Mouse (Mus musculus): Measurements from ENCODE around the gene Grk3.

Gene Grk3

DNA sequence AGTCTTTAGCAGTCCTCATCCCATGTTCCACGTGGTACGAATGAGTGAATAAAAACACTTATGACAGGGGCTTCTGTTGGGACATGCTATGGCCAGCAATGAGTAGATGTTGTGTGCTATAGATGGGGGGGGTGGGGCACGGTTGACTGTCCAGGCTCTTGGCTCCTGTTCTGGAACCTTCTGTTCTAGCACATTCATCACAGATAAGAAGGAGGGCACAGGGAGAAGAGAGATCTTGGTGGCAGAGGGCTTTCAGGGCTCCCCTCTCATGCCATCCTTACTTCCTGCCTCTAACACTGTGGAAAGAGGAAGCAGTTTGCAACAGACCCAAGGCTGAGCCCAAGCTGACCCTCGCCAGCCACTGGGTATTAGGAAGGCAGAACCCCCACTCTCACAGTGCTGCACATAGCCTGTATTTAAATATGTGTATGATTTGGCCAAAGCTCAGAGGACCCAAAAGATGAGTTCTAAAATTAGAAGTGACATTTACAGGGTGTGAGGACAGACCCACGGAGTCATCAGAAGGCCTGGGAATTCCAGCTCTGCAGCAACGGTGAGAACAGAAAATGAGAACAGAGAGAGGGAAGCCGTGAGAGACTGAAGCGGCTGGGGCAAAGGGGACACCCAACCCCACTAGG is 6.3 kb downstream of the Grk3 start:
- no peak for DNase-seq (ENCODE audit: low read depth, low spot score)

DNA sequence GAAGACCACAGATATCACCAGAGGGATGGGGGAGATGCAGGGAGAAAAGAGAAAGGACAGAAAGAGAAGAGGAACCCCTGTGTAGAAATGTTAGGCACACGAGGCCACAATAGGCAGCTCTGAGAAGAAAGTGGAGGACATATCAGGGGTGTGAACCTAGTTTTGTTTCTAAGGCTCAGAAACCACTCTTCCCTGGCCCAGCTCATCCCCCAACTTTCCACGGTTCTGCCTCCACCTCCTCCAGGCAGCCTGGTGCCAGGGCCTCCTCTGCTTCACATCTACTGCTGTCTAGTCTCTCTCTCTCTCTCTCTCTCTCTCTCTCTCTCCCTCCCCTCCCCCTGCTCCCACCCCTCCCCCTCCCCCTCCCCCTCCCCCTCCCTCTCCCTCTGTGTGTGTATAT is 7.1 kb downstream of the Grk3 start:
- no peak for DNase-seq (ENCODE audit: low read depth, low spot score)

DNA sequence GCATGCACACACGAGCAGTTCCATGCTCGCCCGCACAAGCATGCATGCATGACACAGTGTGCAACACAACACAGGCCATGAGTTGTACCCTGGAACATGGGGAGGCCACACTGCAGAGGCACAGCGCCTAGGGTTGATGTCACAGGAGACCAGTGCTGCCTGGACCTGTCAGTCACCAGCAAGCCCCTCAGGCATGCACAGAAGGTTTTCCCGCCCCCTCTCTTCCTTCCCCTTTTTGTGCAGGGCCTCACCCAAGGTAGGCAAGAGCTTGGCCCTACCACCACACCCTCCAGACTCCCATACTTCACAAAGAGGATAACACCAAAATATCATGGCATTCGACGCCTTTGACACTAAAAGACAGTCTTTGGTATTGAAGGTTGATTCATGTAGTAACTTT is 8.6 kb downstream of the Grk3 start:
- DNase-seq (ENCODE audit: low read depth, low spot score): no peak

DNA sequence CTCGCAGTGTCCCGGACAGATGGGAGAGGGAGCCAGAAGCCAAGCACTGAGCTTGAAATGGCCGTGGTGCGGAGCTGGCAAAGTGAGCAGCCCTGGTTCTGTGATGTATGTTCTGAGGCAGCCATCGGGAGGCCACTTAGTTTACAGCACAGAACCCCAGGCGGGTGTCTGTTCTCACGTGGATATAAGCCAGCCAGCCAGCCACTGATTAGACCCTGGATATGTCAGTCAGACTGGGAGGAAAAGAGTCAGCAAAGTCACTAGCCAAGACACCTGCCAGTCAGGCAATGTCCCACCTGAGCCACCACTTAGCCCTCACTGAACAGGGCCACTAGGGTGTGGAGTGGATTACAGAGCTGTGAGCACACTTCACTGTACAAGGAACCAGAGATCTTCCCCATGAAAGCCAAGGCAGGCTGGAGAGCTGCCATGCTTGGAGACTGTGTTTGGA is 9.6 kb downstream of the Grk3 start:
- DNase-seq (ENCODE audit: low read depth, low spot score): no peak

DNA sequence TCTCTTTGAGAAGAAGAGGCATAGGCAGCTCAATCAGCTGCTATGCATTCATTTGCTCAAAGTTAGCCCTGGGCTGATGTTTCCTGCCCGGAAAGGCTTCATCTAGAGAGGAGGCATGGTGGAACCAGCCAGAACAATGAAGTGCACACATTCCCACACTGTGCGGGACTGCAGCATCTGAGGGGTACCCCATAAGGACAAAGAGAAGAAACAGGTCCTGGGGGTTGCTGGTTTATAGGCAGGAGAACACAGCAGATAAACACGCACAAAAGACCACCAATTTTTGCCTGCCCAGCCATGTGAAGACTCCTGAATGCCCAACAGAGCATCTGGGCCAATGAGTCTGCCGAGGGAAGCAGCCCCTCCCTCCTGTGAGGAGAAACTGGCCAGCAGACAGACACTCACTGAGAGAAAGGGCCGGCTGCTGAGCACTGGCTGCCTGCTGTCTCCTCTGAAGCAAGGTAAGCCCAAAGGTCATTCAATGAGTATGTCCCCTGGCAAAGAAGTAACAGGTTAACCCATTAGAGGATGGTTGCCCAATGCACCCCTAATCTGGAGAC is 12.7 kb downstream of the Grk3 start:
- no peak for DNase-seq (ENCODE audit: low read depth, low spot score)

DNA sequence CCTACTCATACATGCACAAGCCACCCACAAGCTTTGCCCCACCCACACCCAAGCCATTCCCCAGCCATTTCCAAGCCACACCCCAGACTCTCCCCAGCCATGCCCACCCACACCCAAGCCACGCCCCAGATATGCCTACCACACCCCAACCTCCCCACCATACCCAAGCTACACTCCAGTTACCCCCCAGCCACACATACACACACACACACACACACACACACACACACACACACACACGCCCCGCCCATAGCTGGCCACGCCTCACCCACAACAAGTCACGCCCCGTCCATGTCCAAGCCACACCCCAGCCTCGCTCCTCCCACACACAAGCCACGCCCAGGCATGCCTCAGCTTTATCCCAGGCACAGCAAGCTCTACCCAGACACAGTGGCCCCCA is 16.4 kb downstream of the Grk3 start:
- no peak for DNase-seq (ENCODE audit: low read depth, low spot score)

DNA sequence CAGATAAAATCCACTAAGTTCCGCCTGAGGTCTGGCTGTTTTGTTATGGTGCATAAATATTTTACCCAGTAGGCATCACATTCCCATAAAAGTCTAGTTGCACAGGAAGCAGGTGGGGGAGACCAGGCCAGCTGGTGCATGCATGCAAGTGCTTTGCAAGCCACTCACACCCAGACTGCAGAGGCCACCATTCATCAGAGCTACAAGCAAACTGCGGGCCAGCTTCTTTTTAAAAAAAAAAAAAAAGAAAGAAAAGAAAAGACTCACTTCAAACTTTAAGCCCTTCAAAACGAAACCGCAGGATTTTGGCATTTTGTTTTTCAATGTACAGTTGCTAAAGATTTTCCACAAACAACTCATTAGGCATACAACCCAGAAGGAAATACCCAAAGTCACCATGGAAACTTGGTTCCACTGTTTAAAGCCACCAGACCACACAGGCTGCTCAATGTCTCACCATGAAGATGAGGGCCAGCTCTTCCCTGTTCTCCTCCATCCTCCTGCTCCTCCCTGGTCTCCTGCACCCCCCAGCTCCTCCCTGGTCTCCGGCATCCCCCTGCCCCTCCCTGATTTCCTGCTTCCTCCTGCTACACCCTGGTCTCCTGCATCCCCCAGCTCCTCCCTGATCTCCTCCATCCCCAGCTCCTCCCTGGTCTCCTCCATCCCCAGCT is 17.9 kb downstream of the Grk3 start:
- DNase-seq (ENCODE audit: low read depth, low spot score): no peak

DNA sequence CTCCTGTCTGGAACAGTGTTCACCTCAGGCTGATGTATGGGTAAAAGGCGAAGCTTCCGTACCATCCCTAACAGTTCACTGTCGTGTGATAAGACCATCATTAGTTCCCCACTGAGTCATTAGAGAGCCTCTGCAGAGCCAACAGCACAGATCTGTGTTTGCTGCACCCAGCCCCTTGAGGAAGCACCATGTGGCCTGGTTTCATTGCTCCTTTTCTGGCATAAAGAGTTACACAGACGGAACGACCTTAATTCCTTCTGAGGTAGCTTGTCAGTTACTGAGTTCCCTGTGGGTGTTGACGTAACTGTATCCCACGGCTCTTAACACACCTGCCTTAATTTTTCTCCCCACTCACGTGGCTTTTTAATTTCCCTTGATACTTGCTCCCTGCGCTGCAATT is 24.3 kb downstream of the Grk3 start:
- DNase-seq (ENCODE audit: low read depth, low spot score): no peak

DNA sequence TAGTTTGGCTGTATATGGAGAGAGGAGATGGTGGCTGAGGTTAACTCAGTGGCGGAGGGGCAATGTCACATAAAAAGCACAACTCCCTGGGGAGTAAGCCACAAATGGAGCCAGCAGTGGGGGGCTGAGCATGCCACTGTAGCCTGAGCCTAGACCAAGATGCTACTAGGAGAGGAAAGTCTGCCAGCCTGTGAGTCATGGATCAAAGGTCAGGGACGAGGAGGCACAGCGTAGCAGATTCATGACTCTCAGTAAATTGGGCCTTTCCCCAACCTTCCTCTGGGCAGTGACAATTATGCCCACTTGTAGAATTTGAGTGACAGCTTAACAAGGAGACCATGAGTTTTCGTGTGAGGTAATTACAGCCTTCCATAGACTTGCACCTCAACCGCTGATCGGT is 33.7 kb downstream of the Grk3 start:
- no peak for DNase-seq (ENCODE audit: low read depth, low spot score)

DNA sequence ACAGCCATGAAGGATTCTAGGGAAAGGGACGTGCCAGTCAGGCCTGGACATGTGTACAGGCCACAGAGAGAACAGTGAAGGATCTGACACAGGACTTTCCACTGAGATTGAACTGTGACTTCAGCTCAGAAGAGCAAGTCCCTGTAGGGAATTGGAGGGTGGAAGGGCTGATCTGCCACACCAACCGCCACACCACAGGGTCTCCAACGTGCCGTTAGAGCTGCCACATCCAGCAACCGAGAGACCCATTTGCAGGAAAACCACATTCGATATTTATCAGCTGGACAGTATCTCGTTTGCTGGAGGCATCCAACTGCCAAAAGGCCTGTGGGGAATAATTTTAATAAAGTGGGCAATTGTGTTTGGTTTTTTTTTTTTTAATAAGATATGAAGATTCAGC is 35.9 kb downstream of the Grk3 start:
- DNase-seq (ENCODE audit: low read depth, low spot score): no peak

DNA sequence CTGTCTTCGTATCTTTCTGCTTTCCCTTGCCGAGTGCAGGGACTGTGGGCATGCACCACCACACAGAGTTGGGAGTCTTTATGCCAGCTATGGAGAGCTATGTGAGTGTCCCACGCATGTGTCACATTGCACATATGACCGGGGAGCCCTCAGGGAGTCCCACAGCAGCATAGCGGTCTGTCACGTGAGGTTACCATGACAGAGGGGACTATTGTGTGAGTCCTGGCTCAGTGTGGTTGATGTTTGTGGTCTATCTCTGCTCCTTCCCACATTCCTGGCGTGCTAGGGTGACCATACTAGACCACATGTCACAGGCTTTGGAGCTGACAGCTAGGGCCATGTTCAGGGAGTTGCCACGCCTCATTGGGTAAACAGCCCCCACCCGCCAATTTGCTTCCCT is 36.4 kb downstream of the Grk3 start:
- DNase-seq (ENCODE audit: low read depth, low spot score): no peak

DNA sequence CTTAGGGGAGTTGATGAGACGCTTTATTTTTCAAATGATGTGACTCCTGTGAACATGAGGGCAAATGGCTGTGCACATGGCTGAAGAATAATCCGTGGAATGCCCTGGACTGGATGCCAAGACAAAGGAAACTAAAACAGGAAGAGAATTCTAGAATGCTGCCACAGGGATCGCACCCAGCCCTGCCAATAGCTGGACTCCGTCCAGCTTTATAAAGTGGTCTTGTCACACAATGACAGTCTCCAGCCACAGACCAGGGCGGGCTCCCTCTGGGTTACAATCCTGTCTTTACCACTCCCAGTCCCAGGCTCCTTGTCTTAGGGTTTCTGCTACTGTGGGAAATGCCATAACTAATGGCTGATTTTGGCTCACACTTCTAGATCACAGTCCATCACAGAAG is 38.5 kb downstream of the Grk3 start:
- DNase-seq (ENCODE audit: low read depth, low spot score): no peak

DNA sequence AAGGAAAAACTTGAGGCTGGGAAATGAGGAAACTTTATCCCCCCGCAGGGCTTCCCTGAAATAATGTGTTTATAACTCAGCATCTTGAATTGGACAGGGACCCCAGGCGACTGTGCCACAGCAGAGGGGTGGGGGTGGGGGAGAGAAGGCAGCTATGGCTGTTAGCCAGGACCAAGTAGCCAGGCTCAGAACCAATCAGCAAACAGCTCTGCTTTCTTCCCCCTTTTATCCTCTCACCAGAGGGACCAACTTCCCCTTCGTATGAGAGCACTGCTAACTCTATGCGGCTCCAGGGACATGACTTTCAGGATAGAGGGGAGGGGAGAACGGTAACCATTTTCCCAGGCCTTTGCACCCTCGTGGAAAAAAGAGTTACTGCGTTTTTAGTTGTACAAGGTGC is 42.0 kb downstream of the Grk3 start:
- no peak for DNase-seq (ENCODE audit: low read depth, low spot score)

DNA sequence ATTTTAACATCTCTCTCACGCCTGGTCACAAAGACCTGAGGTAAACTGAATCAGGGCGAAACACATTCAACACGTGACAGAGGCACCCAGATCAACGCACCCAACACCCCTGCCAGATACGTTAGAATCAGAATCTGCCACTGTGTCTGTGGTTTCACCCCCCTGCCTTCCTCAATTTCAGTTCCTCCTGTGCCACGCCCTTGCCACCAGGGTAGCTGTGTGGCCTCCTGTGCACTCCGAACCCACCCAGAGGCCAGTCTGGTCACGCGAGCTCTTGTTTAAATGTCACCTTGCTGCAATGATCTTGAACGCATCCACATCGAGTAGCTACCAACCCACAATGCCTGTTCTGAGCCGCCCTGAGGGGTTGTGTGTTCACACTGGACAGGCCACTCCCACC is 43.3 kb downstream of the Grk3 start:
- no peak for DNase-seq (ENCODE audit: low read depth, low spot score)

DNA sequence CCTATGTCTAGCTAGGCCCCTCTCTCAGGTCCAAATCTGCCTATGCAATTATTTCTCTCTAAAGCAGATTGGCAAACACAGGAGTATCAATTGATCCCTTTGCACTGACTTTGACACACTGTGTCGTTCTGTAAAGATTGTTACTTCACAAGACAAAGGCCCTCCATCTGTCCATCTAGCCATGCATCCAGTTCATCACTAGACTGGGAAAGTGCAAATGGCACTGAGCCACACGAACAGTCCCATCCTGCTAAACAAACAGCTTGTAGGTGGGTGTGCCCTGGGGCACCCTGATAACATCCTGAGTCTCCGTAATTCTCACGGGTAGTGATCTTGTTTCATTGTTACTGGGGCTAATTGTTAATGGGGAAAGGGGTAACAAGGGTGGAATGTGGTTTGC is 52.1 kb downstream of the Grk3 start:
- DNase-seq (ENCODE audit: low read depth, low spot score): no peak

DNA sequence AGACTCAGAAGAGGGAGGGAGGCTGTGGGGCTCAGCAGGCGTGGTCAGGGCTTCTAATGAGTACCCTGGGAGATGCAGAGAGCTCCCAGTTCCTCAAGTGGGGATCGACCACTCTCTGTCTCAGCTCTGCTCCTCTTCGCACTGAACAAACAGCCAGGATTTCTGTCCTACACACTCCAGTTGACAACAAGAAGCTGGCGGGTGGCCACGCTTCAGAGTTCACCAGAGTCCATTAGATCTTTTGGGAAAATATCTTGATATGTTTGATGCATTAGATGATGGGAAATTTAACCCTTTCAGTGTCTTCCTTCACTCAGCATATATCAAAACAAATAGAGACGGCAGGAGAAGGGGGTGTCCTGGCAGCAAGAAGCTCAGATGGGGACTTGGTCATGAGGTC is 53.4 kb downstream of the Grk3 start:
- DNase-seq (ENCODE audit: low read depth, low spot score): no peak

DNA sequence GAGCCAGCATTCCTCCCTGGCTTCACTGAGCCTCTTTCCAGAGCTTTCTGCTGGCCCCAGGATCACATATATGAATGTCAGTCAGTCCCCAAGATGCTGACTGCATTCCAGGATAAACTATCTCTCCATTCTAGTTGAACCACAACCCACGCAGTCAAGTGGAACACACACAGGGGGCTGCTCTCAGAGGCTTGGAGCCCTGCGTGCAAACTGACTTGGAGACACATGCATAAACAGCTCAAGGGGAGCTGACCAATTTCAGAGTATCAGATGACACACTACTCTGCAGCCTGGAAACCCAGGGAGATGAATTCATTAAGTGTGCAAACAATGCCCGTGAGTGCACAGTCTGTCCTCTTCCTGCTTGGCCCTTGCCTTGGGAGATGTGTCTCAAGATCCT is 54.7 kb downstream of the Grk3 start:
- no peak for DNase-seq (ENCODE audit: low read depth, low spot score)

DNA sequence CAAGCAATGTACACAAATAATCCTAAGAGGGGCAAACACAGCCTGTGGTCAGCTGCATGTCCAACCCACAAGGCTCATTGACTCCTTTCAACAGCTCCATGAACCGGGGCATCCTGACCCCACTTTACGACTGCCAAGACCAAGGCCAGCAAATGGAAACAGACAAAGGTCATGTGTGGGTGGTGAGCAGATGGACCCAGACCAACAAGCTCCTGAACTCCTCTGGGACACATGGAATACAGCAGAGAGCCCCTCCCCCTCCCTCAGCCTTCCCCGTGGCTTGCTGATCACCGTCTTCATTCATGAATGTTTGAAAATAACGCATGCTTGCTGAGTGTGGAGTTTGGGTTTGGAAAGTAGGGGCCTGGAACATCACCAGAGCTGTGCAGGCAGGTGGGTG is 57.3 kb downstream of the Grk3 start:
- no peak for DNase-seq (ENCODE audit: low read depth, low spot score)

DNA sequence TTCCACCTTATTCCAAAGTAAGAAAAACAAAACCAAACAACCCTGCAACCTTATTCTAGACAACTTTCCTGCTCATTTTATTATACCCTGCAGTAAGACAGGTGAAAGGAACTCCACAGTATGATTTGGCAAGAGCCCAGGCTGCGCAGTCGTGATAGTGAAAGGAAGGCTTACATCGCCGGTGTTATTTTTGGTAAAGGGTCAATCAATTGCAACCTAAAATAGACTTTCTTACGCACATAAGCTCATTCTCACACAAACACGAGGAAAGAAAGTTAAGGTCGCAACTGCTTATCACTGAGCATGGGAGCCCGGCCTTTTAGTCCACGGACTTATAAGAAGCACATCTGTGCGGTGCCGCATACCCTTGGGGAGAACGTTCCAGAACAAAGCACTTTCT is 58.8 kb downstream of the Grk3 start:
- no peak for DNase-seq (ENCODE audit: low read depth, low spot score)

DNA sequence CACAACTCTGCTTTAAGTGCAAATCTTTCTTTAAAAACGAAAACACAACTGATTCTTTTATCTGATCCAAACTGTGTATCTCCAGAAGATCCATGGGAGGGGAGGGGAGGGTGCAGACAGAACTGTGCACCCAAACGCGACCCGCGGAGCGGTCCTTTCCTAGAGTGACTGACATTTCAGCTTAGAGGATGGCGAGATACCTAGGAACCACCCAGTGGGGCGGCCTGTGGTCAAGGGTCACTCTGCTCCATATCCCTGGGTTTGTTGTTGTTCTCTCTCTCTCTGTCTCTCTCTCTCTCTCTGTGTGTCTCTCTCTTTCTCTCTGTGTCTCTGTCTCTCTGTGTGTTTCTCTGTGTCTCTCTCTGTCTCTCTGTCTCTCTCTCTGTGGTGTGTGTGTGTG is 59.2 kb downstream of the Grk3 start:
- DNase-seq (ENCODE audit: low read depth, low spot score): no peak

DNA sequence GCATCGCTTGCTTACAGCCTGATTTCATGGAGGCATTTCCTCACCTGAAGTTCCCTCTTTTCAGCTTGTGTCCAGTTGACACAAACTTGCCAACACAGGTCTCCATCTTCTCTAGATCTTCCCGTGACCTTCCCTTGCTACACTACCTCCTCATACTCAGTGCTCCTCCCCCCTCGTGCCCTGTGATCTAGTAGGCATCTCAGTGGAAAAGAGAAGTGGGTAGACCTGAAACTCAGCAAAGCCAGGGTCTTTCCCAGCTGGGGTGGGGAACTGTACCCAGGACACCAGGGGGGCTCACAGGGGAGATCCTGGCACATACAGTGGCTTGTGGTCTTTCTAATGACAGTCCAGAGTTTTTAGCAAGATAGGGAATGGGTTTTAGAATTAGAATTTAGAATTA is 64.7 kb downstream of the Grk3 start:
- DNase-seq (ENCODE audit: low read depth, low spot score): no peak

DNA sequence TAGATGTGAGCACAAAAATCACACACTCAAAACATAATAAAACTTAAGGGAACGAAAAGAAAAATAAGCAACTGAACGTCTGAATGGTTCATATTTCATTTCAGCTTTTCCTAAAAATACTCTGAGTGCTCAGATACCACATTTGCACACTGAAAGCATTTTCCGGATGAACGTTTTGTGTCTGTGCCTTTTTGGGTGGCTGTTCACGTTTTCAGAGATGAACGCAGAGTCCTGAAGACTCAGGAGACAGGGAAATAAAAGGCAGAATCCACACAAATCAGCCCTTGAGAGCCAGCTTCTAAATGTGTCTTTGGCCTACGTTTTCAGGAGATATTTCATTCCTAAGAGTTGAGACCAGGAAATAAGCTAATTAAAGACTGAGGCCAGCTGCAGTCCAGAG is 69.7 kb downstream of the Grk3 start:
- DNase-seq (ENCODE audit: low read depth, low spot score): no peak

DNA sequence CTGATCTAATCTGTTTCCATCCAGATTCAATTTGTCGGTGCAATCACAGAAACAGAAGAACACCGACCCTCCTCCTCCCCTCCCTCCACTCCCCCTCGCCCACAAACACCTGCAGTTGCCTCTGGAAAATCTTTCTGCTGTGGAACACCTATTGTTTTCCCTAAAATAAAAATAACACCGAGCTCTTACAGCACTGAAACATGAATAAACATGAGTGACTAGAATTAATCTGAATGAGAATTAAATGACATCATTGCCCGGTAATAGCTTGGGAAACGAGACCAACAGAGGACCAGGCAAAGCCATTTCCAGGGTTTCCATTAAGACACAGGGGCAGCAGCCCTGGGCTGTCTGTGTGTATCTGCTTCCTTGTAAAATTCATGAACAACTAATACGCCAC is 73.3 kb downstream of the Grk3 start:
- DNase-seq (ENCODE audit: low read depth, low spot score): no peak

DNA sequence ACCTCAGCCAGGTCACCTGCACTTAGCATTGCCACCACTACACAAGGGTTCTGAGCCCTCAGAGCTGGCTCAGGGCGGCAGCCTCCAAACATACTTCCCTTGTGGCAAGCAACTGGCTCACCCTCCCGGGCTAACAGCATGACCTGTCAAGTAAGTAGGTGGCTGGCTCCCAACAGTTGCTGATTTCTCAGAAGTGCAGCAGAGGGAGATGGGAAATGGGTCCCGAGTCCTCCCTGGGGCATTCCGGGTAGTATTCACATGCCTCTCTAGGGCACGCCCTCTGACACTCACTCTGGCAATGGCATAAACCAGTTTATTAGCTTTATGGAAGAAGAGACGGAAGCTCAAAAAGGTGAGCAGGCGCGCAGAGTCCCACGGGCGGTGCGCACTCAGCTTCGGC is 74.6 kb downstream of the Grk3 start:
- DNase-seq (ENCODE audit: low read depth, low spot score): no peak

Measured in c-Kit-negative CD71-positive TER-119-positive erythroid progenitor cells, embryonic 14.5 days (primary cell).